Mouse (Mus musculus) kidney, adult 18-20 months (tissue): ENCODE results near the gene Tomt.
"Not testable (repeated sequence)": the region's sequence is repeated elsewhere in the genome, so short reads cannot be mapped to it uniquely, and the experiment has no call there.

Experiments
- DNase-seq: peaks from one replicate; pipeline ENCODE4 v3.0.0; 2021

The Tomt gene

DNA sequence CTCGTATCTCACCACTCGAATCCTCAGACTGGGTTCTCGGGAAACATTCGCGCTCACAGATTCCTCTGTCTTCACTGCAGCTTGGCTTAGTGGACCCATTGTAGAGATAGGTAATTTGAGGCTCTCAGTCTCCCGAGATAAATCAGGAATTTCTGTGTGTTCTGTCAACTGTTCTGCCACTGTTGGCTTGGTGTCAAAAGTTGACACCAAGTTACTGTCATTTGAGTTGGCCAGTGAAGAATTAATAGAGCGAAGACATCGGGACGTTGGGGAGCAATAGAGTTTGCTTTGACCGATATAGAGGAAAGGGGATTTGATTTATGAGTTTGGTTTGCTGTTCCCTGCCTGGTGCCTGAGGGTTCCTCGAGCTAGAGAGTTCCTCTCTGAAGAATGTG, at the start of gene Tomt:
Gene Tomt (minus strand): TSS at position 73 of the 395 bp plus-strand sequence.
- DNase-seq = no peak

DNA sequence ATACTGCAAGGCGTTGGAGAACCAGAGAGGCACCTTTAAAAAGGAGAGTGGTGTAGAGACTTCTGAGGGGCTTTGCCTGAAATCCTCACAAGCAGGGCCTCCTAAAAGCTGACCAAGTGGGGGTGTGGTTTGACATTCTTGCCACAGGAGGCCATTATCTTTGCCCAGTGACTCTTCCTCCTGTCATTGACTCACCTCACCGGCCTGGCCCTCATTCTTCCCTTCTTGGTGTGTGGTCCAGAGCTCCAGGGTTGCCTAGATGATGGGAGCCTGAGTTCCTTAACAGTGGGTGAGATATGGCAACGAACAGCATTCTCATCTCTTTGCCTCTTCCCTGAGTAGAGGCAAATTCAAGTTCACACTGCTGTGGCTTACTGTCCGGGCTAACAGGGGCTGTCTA, 49.7 kb upstream of the Tomt start:
- no peak for DNase-seq

DNA sequence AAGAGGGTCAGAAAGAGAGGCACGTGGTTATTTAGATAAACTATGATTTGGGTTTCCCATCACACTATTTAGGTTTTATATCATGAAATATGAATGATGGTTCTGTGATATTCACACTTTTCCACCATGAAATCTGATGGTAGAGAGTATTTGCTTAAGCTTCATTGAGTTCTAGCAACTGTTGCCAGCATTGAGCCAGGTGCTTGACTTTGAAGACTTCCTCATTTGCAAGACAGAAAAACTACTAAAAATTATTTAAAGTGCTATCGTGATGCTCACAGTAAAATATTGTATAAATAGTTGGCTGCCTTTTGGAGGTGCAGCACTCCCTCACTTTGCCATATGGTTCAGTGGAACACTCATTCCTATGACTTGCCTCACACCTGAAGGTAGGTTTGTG, 49.1 kb upstream of the Tomt start:
- DNase-seq = no peak

DNA sequence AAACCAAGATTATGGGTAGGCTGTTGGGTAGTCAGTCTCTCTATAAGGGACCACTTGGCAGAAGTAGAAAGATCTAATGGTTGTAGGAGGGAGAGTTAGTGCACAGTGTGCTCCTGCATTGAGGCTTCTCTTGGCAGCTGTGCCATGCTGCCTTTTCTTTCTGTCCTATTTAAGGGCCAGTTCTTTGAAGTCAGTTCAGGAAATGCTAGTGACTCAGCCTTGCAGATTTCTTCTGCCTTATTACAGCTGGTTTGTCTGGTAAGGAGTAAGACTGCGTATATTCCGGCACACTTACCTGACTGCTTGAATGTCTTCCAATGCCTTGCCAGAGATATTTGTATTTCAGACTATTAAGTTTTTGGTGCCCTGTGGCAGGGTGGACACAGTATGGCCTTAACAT, 48.0 kb upstream of the Tomt start:
- no peak for DNase-seq

DNA sequence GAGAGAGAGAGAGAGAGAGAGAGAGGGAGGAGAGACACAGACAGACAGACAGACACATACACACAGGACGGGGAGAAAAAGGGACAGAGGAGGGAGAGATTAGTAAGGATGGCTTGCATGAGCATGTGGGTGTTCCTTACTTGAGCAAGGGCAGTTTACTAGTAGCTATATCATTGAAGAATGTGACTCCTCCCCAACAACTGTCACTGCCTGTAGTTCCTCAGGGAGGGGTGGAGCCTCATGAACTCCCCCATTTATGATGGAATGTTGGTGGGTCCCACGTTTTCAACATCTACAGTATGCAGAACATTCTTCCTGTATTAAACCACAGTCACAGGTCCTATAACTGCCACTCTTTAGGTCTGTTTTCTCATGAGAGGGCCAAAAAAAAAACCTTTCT, 45.9 kb upstream of the Tomt start:
- DNase-seq = no peak

DNA sequence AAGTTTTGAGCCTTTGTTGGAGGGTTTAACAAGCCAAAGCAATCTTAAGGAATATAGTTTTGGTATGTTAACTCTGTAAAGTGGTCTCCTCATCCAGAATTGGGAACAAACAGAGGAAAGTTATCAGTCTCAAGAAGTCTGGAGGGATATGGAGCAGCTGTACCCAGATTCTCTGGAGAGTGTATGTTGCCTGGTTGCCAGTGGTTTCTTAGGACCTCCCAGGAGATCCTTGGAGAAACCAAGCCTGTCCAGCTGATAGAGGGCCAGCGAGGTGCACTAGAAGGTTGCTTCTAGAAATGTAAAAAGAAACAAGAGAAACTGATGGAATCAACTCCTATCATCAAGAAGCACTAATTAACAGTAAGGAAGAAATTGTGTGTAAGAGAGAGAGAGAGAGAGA, 45.5 kb upstream of the Tomt start:
- DNase-seq = no peak

DNA sequence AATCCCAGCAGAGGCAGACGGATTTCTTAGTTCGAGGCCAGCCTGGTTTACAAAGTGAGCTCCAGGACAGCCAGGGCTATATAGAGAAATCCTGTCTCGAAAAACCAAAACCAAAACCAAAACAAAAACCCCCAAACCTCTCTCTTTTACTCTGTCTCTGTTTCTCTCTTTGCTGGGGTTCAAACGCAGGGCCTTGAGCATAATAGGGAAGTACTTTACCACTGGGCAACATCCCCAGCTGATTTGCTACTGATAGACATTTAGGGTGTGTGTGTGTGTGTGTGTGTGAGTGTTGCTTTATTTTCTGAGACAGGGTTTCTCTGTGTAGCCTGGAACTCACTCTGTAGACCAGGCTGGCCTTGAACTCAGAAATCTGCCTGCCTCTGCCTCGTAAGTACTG, 42.8 kb upstream of the Tomt start:
- not testable (repeated sequence) for DNase-seq

DNA sequence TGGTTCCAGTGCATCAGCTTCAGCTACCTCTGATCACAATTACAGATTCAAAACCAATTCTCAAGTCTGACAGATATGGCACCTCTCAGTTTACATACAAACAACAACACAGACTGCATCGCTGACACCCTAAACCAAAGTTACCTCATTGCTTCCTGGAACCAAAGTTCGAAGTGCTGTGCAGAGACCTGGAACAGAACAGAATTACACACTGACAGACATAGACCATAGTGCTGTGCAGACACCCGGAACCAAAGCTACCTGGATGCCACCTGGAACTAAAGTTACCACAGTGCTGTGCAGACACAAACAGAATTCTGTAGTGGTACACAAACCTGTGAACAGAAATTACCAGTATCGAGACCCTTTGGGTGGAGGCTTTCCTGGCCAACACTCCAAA, 33.6 kb upstream of the Tomt start:
- peak; percentile 47 for DNase-seq

DNA sequence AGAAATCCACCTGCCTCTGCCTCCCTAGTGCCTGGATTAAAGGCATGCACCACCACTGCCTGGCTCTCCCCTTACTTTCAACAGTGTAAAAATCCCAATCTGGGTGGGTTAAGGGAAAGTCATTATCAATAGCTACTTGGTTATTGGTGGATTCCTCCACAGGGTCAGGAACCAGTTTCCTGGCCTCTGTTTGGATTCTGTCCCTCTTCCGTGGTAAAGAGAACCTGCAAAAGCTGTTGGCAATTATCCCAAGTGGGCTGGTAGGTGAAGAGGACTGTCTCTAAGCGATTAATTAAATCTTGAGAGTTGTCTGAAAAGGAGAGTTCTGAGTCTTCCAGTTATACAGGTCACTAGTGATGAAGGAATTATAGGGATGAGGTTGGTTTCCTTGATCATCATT, 32.2 kb upstream of the Tomt start:
- no peak for DNase-seq

DNA sequence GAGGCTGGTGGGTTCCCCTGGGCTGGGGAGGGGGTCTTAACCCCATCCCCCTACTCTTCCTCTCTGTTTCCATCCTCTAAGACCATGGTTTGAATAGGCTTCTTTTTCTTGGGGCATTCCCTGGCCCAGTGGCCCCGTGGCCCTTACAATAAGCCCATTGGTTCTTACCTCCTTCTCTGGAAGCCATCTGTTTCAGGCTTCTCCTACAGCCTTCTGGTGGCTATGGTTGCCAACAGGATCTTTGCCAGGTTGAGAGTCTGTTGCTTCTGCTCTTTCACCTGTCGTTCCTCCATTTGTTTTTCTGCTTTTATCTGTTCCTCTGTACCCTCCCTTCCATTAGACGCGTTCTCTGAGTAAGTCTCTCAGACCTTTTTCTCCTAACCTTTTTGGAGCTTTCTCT, 31.4 kb upstream of the Tomt start:
- DNase-seq = no peak

DNA sequence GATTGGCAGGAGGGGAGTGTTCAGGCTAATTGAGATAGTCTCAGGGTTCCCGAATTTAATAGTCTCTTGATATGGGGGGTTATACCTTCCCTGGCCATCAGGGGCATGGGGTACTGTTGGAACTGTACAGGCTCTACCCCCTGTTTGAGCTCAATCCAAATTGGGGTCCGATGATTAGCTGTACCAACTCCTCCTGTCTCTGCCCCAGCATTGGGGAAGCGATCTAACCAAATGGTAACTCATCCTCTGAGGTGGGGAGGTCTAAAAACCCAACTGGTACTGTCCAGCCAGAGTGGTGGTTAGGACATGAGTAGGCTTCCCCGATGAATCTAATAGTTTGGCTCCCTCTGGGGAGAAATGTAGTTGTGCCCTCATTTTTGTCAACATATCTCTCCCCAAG, 30.8 kb upstream of the Tomt start:
- no peak for DNase-seq

DNA sequence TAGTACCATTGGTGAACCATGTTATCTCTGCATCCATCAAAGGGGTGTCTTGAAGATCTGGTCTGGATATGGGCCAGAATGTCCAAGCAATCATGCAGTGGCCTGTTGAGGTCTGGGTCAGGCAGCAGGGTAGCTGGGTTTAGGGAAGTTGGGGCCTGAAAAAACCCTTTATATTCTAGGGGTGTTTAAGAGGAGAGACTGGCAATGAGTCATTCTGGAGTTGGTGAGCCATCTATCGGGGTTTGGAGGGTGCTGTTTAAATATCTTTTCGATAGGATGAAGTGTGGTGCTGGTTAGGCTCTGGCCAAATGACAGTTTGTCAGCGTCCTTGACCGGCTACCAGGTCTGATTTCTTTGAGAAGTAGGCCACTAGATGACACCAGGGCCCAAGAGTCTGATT, 29.8 kb upstream of the Tomt start:
- no peak for DNase-seq

DNA sequence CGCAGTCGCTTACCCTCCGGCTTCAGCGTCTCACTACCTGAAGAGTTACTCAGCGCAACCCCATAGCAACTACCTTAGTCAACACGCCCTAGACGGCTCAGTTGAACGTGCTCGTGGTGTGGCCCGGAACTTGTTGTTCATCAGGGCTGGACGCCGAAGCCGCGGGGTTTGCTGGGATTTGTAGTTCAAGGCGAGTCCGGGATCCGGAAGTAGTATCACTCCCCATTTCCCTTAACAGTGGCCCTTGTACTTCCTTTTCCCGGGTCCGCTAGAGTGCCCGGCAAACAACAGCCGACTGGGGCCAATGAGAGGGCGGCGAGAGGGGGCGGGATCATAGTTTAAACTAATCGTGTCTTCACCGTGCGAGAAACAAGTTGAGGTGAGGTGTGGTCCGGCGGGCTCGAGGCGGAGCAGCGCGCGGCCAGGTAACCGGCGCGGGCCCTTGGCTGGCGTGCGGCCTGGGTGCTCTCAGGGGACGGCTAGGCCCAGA, 27.6 kb upstream of the Tomt start, which contains the start of the genes Lrrc51 and Numa1:
Gene Lrrc51 (minus strand): TSS at position 145 of the 490 bp plus-strand sequence.
Gene Numa1 (plus strand): TSS at position 361 of the 490 bp plus-strand sequence.
- DNase-seq = peak; percentile 95

DNA sequence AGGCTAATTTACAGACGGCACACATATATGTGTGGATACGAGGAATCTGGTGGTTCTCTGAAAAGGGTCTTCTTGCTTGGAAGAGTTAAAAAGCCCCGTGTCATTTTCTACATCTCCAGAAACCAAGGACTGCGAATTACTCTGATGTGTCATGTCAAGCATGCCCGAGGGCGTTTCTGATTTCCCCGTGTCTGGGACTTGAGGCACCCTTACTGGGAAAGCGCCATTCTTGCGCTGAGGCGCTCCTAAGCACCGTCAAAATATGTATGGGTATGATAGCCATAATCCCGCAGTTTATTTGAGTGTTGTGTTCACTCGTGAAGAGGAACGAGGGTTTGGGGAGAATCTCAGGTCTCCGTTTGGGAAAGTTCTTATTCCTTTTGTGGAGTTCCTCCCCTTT, 27.1 kb upstream of the Tomt start:
- no peak for DNase-seq

DNA sequence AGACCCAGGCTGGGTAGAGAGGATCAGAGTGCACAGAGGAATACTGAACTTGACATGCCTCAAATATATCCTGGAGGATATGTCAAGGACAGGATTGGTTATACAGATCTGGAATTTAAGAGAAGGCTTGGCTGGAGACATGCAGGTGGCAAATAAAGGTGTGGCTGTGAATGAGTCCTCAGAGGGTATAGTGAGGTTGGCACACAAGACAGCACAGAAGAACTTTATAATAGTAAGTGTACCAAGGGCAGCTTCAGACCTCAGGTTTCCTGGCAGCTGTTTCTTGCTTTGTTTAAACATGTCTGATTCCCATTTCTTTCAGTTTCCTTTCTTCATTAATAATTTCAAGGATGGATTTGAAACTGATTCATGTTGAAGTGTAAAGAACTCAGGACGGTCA, 26.4 kb upstream of the Tomt start:
- no peak for DNase-seq

DNA sequence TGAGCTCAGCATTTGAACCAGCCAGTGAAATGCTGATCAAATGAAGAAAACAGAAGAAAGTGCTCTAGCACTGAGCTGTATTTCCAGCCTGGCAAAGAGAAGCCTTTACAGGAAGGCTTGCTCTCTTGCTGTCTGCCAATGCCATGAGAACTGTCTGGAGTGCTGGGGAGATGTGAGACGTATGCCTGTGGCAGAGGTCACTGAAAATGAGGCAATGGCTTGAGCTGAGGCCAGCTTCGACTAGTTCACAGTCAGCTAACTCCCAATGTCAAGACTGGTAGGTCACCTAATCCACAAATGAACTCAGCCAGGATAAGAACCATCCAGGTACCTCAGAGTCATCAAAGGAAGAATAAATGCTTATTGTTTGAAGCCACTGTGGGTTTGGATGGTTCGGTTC, 21.9 kb upstream of the Tomt start:
- DNase-seq = no peak

DNA sequence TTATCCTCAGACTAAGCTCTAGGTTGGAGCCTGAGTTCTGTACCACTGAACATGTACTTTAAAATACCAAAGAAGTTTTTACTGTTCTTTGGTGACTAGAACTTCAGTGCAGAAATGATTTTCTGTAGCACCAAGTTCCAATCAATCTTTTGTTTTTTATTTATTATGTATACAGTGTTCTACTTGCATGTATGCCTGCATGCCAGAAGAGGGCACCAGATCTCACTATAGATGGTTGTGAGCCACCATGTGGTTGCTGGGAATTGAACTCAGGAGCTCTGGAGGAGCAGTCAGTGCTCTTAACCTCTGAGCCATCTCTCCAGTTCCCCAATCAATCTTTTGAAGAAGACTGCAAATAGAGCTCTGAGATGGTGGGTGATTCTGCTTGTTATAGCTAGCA, 19.7 kb upstream of the Tomt start:
- DNase-seq = not testable (repeated sequence)

DNA sequence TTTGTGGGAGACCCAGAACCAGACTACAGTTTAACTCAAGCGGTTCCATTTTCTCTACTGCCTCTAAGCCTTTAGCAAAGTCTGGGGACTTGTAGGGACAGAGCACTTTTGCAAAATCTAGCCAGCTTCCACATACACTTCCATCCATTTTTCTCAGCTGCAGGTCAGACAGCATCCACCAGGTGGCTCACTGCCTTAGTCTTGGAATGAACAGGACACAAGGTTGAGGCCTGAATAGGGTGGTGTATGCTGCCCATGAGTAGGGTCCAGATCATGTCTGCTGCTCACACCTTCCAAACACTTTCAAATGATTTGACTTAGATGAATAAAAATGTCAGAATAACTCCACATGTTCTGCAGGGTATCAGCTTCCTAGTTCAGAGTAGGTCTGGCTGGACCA, 11.9 kb upstream of the Tomt start:
- peak; percentile 81 for DNase-seq

DNA sequence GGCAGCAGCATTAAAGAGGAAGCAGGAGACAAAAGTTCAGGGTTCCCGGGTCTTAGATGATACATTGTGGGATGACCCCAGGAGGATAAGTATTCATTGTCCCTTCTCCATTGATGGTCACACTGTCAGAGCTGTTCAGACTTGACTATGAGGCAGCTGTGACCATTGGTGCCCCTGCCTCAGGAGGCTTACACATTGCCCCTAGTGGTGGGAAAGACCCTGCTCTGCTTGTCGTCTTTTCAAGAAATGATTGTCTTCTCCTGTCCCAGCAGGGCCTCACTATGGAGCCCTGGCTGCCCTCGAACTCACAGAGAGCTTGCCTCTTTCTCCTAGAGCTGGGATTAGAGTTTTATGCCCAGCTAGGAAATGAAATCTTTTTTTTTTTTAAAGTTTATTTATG, 5.8 kb upstream of the Tomt start:
- no peak for DNase-seq

DNA sequence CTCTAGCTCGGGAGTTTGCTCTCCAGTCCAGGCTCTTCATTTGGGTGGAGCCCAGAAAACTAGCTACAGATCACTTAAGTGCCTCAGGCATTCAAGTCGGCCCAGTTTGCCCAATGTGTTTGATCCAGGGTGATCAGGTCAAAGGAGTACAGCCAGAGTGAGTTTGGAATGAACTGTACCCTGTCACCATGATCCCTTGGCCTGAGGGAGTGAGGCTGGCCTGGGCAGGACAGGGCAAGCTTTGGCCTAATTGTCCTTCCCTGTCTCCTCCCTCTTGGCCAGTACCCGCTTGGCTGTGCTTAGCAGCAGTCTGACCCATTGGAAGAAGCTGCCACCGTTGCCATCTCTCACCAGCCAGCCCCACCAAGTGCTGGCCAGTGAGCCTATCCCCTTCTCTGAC, 4.0 kb upstream of the Tomt start:
- DNase-seq = peak; percentile 20

DNA sequence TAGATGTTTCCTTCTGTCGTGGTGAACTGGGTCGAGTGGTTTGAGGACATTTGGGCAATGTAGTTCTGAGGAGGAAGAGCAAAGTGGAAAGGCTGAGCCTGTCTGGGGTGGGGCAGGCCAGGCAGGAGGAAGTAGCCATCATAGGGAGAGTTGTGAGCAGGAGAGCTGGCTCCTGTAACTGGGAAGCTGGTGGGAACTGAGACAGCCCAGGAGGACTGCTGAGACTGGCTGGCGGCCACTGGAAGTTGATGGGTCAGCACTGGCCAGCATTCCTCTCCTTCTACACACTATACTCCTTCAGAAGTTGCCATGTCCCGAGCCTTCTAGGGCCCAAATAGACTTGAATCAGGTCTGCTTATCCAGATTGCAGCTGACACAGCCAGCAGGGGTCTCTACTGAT, 2.2 kb upstream of the Tomt start:
- peak; percentile 32 for DNase-seq

DNA sequence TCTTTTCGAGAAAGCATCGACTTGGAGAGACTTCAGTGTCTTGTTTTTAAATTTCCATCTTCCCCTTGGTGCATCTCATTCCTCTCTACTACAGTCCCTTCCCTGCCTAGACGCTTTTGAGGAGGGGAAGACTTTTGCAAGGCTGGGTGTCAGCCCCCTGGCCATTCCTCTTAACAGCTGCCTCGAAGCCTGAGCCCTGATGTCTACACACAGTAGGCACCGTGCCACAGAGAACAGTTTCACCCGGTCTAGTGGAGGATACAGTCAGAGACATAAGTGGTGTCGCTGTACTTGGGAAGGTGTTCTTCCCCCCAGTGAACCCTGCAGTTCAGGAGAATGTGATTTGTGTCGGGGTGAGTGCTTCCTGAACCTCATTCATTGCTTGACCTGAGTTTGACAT, 537 bp upstream of the Tomt start:
- peak; percentile 16 for DNase-seq

DNA sequence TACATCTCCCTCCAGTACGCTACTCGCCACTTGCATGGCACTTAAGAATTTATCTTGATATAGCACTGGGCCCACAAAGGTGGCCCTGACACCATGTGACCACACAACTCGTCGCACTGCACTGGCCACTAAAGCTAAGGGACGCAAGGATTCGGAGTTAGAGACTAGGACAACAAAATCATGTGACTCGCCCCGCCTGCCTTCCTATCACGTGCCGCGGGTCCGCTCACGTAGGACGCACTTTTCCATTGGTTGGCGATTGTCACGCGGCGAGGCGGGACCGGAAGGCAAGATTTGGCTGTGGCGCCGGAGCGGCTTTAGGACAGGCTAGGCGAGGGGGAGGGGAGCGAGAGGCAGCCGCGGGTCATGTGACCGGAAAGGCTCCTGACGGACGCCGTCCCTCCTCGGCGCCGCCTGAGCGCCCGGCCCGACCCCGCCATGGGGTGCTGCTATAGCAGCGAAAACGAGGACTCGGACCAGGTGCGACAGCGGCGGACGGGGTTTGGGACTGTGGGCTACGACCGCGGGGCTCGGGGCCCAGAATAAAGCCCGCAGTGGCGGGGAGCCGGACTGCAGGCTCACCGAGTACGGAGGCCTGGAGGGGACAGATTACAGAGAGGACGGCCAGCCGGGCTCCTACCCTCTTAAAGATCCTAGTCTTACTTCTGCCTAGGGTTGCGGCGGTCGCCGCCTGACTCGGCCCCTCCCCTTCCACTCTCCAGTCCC, 435 bp downstream of the Tomt start, which contains the start of gene Lamtor1:
Gene Lamtor1 (plus strand): TSS at position 344 of the 726 bp plus-strand sequence.
- peak; percentile 100 for DNase-seq

DNA sequence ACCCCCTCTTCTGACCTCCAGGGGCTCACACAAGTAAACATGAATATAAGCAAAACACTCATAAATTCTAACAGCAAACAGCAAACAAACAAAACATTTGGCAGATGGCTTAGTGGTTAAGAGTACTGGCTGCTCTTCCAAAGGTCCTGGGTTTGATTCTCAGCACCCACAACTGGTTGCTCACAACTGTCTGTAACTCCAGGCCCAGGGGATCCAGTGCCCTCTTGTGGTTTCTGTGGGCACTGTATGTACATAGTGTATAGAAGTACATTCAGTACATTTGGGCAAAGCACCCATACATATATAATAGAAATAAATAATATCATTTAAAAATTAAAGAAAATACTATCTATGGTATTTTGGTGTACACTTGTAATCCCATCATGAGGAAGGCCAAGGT, 3.3 kb downstream of the Tomt start:
- DNase-seq = no peak

DNA sequence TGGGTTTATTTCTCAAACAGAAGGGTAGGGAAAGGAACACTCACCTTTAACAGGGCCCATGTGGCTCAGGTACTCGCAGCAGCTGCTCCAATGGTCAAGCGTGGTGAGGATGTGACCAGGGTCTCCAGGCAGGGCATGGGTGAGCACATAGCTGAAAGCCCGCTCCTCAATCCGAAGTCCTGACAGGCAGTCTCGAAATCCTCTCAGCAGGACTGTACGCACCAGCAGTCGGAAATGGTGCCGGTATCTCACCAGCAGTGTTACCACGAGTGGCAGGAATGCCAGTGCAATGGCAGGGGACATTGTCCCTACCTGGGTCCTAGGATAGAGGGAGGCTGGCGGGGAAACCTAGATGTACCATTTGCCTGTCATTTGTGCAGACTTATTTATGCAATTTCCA, 4.2 kb downstream of the Tomt start:
- DNase-seq = no peak
